Mouse (Mus musculus) C2C12 (cell line): ENCODE results near the gene Apobec3. TPM values are rescaled to one million over a fixed set of nuclear protein-coding genes. Genes with fewer than 3 reads are reported as not detected.

Source experiments
- H3K27me3 ChIP-seq: one replicate; pipeline ENCODE4 v1.6.1; 2011; ENCODE audit not compliant: control insufficient read depth, insufficient read depth, insufficient read length
- H3K36me3 ChIP-seq: one replicate; pipeline ENCODE4 v1.6.1; 2011; ENCODE audit not compliant: control insufficient read depth, insufficient read depth
- H3K4me3 ChIP-seq: one replicate; pipeline ENCODE4 v1.5.1; 2011; ENCODE audit warnings: mild to moderate bottlenecking, control low read depth; ENCODE audit not compliant: poor library complexity, insufficient read depth, severe bottlenecking
- H3K79me2 ChIP-seq: one replicate; pipeline ENCODE4 v1.6.1; 2011; ENCODE audit not compliant: control insufficient read depth, insufficient read depth
- H3K79me3 ChIP-seq: one replicate; pipeline ENCODE4 v1.6.1; 2011; ENCODE audit warnings: low read depth, control low read depth
- H3ac ChIP-seq: one replicate; pipeline ENCODE3; 2011; ENCODE audit warnings: low read depth; ENCODE audit not compliant: control insufficient read depth, insufficient read length
- CEBPB ChIP-seq: IDR thresholded peaks from one replicate; pipeline ENCODE4 v1.6.1; 2011; ENCODE audit warnings: low read depth, mild to moderate bottlenecking, control low read depth, moderate library complexity
- CTCF ChIP-seq: IDR thresholded peaks from one replicate; pipeline ENCODE4 v1.5.1; 2011; ENCODE audit not compliant: control insufficient read depth, insufficient read depth, insufficient read length
- FOSL1 ChIP-seq: IDR thresholded peaks from one replicate; pipeline ENCODE4 v1.8.0; 2011; ENCODE audit warnings: mild to moderate bottlenecking, low read length; ENCODE audit not compliant: poor library complexity, insufficient read depth, severe bottlenecking
- MAX ChIP-seq: IDR thresholded peaks from one replicate; pipeline ENCODE4 v1.6.1; 2011; ENCODE audit warnings: mild to moderate bottlenecking, control low read depth
- MYOD1 ChIP-seq: IDR thresholded peaks from one replicate; pipeline ENCODE4 v1.6.1; 2011; ENCODE audit warnings: low read depth; ENCODE audit not compliant: control insufficient read depth, insufficient read length
- MYOG ChIP-seq: IDR thresholded peaks from one replicate; pipeline ENCODE4 v1.6.1; 2011; ENCODE audit not compliant: control insufficient read depth, insufficient read length; ENCODE audit errors: extremely low read depth
- USF1 ChIP-seq: IDR thresholded peaks from one replicate; pipeline ENCODE4 v1.6.1; 2011; ENCODE audit warnings: low read depth, mild to moderate bottlenecking, control low read depth, moderate library complexity
- polyA plus RNA-seq: library from polyadenylated mRNA; unstranded; fragments of >200 nt; fragmentation: generic; extraction: Trizol; gene quantifications from one replicate; pipeline ENCODE4 v1.2.1, GENCODE M21; 2012; ENCODE audit warnings: missing spikeins

Apobec3 gene
- polyA plus RNA-seq, 1 experiment, result 24.0 TPM

GRCm38 (mm10) chr15:79951226-79951625, 59.8 kb downstream of the Apobec3 start:
- Histone ChIP-seq H3K79me2 (no peaks in the 10 kb centered on the region), H3K36me3 (no peaks in the 10 kb centered on the region), H3K79me3 (no peaks in the 10 kb centered on the region), H3ac (no peak overlapping the region), H3K27me3 (no peaks in the 10 kb centered on the region), H3K4me3 (no peak overlapping the region)
- no peak for TF ChIP-seq CTCF
- no peak for TF ChIP-seq USF1
- TF ChIP-seq MYOD1, result no peak
- no peak for TF ChIP-seq CEBPB

DNA sequence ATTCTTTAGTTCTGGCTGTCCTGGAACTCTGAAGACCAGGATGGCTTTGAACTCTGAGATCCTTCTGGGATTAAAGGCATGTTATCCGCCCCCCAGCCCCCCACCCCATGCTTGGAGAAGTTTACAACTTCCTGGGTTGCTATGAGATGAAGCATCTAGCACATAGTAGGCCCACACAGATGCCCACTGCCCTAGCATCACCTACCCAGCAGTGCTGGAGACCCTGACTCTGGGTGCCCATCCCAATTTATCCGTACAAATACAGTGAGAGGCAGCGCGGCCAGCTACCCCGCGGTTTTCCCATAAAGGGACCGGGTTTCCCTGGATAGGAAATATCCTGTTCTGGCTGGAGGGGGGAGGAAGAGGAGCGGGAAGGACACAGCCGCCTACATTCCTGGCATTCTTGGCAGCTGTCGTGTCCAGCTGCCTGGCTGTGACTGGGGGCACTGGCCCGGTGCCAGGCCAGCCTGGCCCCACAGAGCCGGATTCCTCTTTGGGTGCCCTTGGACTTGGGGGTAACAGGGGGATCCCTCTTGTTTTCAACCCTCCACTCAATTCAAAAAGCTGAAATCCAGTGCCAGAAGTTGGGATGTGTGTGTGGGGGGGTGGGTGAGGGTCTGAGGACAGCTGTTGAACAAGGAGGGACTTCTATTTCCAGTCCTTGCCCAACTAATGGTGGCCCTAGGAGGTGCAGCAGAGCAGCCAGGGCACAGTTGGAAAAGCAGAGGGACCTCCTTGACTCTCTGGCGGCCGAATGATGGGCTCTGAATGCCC, 60.5 kb downstream of the Apobec3 start:
- H3ac ChIP-seq, result no peak overlapping the region
- H3K27me3 ChIP-seq, result no peaks in the 10 kb centered on the region
- no peaks in the 10 kb centered on the region for H3K79me3 ChIP-seq
- peak; percentile 32 for TF ChIP-seq MAX
- no peak for TF ChIP-seq CTCF
- no peak for TF ChIP-seq CEBPB
- no peak for TF ChIP-seq USF1
- TF ChIP-seq MYOG, result no peak
- TF ChIP-seq FOSL1, result peak; percentile 39
- peak; percentile 79 for TF ChIP-seq MYOD1
- H3K36me3 ChIP-seq, result no peaks in the 10 kb centered on the region
- H3K79me2 ChIP-seq, result no peaks in the 10 kb centered on the region
- no peak overlapping the region for H3K4me3 ChIP-seq

- H3K79me2 ChIP-seq, result no peaks in the 10 kb centered on the region
- no peaks in the 10 kb centered on the region for H3K36me3 ChIP-seq
- no peak for TF ChIP-seq FOSL1
- TF ChIP-seq MYOD1, result no peak
- no peak for TF ChIP-seq MAX
- no peak for TF ChIP-seq USF1
- no peak for TF ChIP-seq MYOG
- no peak for TF ChIP-seq CEBPB
- no peak for TF ChIP-seq CTCF
- H3K27me3 ChIP-seq, result no peaks in the 10 kb centered on the region
- no peak overlapping the region for H3K4me3 ChIP-seq
- H3K79me3 ChIP-seq, result no peaks in the 10 kb centered on the region
- H3ac ChIP-seq, result no peak overlapping the region
Measured at GRCm38 (mm10) chr15:79952504-79953231, 61.2 kb downstream of the Apobec3 start.

DNA sequence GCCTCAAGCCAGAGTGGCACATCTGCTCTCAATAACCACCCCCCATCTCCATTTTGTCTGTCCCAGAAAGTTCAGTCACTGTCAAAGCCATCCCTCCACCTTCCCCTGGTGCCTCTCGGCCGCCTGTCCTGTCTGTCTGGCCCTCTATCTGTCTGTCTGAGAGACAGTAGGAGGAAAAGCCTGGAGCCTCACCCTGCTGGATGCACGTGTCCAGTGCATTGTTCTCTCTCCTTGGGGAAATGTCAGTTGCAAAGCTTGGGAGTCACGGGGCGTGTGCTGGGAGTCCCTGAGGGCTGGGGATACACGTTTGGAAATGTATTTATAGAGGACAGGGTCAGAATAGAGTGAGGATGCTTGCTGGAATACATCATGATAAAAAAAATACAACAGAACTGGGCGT, 62.0 kb downstream of the Apobec3 start:
- Histone ChIP-seq H3K79me3 (no peaks in the 10 kb centered on the region), H3ac (no peak overlapping the region), H3K27me3 (no peaks in the 10 kb centered on the region), H3K36me3 (no peaks in the 10 kb centered on the region), H3K4me3 (no peak overlapping the region), H3K79me2 (no peaks in the 10 kb centered on the region)
- TF ChIP-seq MYOG (no peak), MAX (peak; percentile 84)

DNA sequence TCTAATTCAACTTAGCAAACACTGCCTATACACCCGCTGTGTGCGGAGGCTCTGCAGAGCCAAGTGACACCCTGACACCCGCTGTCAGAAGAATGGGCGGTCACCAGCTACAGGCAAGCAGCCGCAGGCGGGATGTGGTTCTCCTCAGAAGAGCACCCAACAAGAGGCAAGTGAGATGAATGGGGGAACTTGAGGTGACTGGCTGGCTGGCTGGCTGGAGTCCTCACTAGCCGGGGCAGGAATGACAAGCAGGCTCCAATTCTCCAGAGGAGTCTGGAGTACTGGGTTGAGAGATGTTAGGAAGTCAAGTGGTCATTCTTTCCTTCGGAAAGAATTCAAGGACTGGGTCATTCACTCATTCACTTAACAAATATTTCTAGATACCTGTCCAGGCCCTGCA, 65.1 kb downstream of the Apobec3 start:
- no peak overlapping the region for H3ac ChIP-seq
- no peaks in the 10 kb centered on the region for H3K27me3 ChIP-seq
- H3K79me3 ChIP-seq, result no peaks in the 10 kb centered on the region
- TF ChIP-seq MYOG (no peak), MAX (no peak), CEBPB (no peak), FOSL1 (no peak)
- no peaks in the 10 kb centered on the region for H3K36me3 ChIP-seq
- H3K79me2 ChIP-seq, result no peaks in the 10 kb centered on the region
- H3K4me3 ChIP-seq, result no peak overlapping the region

DNA sequence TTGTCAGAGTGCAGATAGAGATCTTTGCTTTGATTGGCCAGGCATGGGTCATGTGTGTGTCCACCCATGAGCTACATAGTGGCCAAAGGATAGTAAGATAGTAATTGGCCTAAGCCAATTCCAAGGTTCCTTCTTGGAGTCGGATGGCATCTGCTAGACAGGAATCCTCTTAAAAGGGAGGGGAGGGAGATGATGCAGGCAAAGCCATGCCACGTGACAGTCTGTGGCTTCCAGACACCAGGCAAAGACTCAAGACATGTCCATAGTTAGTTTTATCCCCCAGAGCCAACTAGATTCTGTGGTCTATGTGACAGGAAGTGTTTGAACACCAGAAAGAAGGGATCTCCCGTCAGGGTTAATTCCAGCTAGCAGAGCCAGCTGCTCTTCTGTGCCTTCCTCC, 67.0 kb downstream of the Apobec3 start:
- TF ChIP-seq FOSL1 (no peak), MYOD1 (no peak), MAX (peak; percentile 17), USF1 (peak; percentile 96)
- no peak overlapping the region for H3K4me3 ChIP-seq
- H3K36me3 ChIP-seq, result no peaks in the 10 kb centered on the region
- H3K27me3 ChIP-seq, result no peaks in the 10 kb centered on the region
- H3K79me2 ChIP-seq, result no peaks in the 10 kb centered on the region
- no peak overlapping the region for H3ac ChIP-seq
- H3K79me3 ChIP-seq, result no peaks in the 10 kb centered on the region
